Comparison of ENCODE assay signal across 8 mouse cellular contexts in the genomic region with DNA sequence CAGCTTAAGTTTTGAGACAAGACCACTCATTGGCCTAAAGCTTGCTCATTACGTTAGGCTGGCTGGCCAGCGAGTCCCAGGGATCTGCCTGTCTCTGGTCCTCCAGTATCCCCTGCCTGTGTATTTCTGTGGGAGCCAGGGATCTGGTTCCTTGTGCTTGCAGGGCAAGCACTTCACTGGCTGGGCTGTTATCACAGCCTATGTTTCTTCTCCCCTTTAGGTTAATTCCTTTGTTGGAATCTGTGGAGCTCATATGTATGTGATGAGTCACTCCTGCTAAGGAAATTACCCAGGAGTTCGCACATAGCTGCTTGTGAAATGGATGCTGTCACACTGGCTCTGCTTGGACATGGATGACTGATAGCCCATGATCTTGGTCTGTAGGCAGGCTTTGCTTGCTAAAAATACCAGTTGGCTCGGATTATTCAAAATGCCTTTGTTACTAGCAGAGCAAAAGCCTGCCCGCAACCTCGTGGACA.
DNase-seq lines count a peak whose midpoint lies in the region; ATAC-seq lines count a peak whose summit lies in the region.

No protein-coding gene starts in this region.

- H3K4me1 ChIP-seq in heart, embryonic 11.5 days (ENCODE audit: control insufficient read depth, insufficient read depth, low read length): peaks cover 7% of the 10 kb centered on the region
- peaks cover 11% of the 10 kb centered on the region for H3K4me1 ChIP-seq in midbrain, embryonic 13.5 days (replicated peaks)

- whole genome bisulfite sequencing in heart, embryonic 11.5 days (ENCODE audit: insufficient replicate concordance): 25% methylated on average over 6 of the region's 6 CpGs
- 41% methylated on average over 6 of the region's 6 CpGs for WGBS in midbrain, embryonic 13.5 days

- no peaks in the 10 kb centered on the region for H3K27me3 ChIP-seq in heart, embryonic 11.5 days (ENCODE audit: control insufficient read depth, insufficient read depth, low read length)
- no peaks in the 10 kb centered on the region for H3K27me3 ChIP-seq in midbrain, embryonic 13.5 days

- no peak overlapping the region for H3K4me3 ChIP-seq in heart, embryonic 11.5 days (ENCODE audit: low read depth, low read length)
- no peak overlapping the region for H3K4me3 ChIP-seq in midbrain, embryonic 13.5 days (replicated peaks)

- ATAC-seq in frontal cortex, adult (ENCODE audit: low TSS enrichment): peak; percentile 72
- ATAC-seq in heart, embryonic 11.5 days (replicated peaks; ENCODE audit: insufficient number of reproducible peaks, low FRiP score, low TSS enrichment): peak; percentile 59; the same call in 1 of the 2 replicates
- peak; percentile 27; the same call in 1 of the 2 replicates for ATAC-seq in midbrain, embryonic 13.5 days

- peak overlapping the region; percentile 74 for H3K27ac ChIP-seq in heart, embryonic 11.5 days (ENCODE audit: low read depth, low read length)
- peak overlapping the region; percentile 49; the same call in 1 of the 2 replicates for H3K27ac ChIP-seq in midbrain, embryonic 13.5 days

- H3K4me2 ChIP-seq in heart, embryonic 11.5 days: peak overlapping the region; percentile 19
- H3K4me2 ChIP-seq in midbrain, embryonic 13.5 days (replicated peaks): no peak overlapping the region

- H3K36me3 ChIP-seq in heart, embryonic 11.5 days (ENCODE audit: control insufficient read depth, insufficient read depth, low read length): no peaks in the 10 kb centered on the region
- H3K36me3 ChIP-seq in midbrain, embryonic 13.5 days: no peaks in the 10 kb centered on the region

- no peak for DNase-seq in frontal cortex, postnatal 14 days (ENCODE audit: low spot score in 2 of 2)
- peak; percentile 34 for DNase-seq in MN1 (ENCODE audit: low spot score)
- no peak for DNase-seq in thymus, postnatal 14 days
- DNase-seq in spleen, adult 12 weeks (ENCODE audit: low spot score): no peak
- no peak for DNase-seq in natural killer cell, adult 2 months (ENCODE audit: low spot score in 2 of 2)

- H3K9ac ChIP-seq in heart, embryonic 11.5 days (ENCODE audit: low read depth, low read length): 0 out of 2 replicates have a peak overlapping the region, but pooled peaks have one; percentile 22
- no peak overlapping the region for H3K9ac ChIP-seq in midbrain, embryonic 13.5 days (replicated peaks)

- H3K9me3 ChIP-seq in heart, embryonic 11.5 days (replicated peaks; ENCODE audit: control insufficient read depth, low read length): no peaks in the 10 kb centered on the region
- no peaks in the 10 kb centered on the region for H3K9me3 ChIP-seq in midbrain, embryonic 13.5 days
